Mouse (Mus musculus): Measurements from ENCODE around the gene Hmgn2. TPM values are rescaled to one million over a fixed set of nuclear protein-coding genes. Genes with fewer than 3 reads are reported as not detected.

Hmgn2 gene
- polyA plus RNA-seq, 1 experiment: 108 TPM

DNA sequence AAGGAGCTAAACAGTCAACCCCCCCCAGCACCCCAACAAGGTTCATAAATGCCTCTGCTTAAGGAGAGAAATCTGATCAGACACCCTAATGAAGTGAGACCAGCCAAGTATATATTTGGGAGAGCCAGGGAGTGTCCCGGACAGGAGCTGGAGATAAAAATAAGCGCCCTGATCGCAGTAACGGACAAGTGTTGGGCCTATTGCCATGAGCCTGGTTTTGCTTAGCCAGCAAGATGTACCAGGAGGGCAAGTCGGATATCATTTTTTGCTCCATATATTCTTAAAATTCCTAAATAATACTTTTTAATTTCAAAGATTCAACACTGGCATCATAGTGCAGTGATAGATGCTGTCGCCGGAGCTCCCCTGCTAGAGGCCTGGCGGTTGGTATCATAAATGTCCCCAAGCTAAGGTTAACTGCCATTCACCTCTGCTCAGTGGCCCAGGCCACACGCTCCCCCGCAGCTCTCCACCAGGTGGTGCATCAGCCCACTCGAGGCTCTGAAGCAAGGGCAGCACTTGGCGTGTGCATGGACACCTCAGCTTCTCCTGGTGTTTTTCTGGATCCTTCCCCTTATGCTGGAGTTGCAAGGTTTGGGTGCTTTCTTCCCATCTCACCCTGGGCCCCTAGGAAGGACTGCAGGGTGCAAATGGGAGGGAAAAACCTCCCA lies 44.5 kb upstream of the Hmgn2 start:
- Histone ChIP-seq H3K36me3 (ENCODE audit: control insufficient read depth, insufficient read depth) (no peaks in the 10 kb centered on the region), H3K4me2 (ENCODE audit: low read depth) (peak overlapping the region; percentile 51), H3ac (ENCODE audit: control insufficient read depth, insufficient read length) (no peak overlapping the region), H3K79me2 (ENCODE audit: control insufficient read depth, insufficient read depth) (no peaks in the 10 kb centered on the region), H3K27me3 (ENCODE audit: control insufficient read depth, insufficient read depth, insufficient read length) (peaks cover 36% of the 10 kb centered on the region), H3K4me3 (no peak overlapping the region)
- TF ChIP-seq POLR2AphosphoS2 (IDR thresholded peaks at IDR 0.05; ENCODE audit: insufficient read length, low read depth): no peak
- no peak for TF ChIP-seq MYOG (IDR thresholded peaks at IDR 0.05; ENCODE audit: control insufficient read depth in 1 of 3, insufficient read depth in 1 of 3, insufficient read length in 2 of 3, low read depth in 2 of 3)
- TF ChIP-seq CEBPB (IDR thresholded peaks at IDR 0.05; ENCODE audit: insufficient read depth, poor library complexity, severe bottlenecking): no peak
- TF ChIP-seq MYOD1 (IDR thresholded peaks at IDR 0.05; ENCODE audit: control insufficient read depth in 1 of 3, insufficient read length in 2 of 3, low read depth in 2 of 3): peak in 1 of 3 experiments; percentile 4
- no peak for TF ChIP-seq REST (IDR thresholded peaks at IDR 0.05; ENCODE audit: insufficient read depth, insufficient read length)

DNA sequence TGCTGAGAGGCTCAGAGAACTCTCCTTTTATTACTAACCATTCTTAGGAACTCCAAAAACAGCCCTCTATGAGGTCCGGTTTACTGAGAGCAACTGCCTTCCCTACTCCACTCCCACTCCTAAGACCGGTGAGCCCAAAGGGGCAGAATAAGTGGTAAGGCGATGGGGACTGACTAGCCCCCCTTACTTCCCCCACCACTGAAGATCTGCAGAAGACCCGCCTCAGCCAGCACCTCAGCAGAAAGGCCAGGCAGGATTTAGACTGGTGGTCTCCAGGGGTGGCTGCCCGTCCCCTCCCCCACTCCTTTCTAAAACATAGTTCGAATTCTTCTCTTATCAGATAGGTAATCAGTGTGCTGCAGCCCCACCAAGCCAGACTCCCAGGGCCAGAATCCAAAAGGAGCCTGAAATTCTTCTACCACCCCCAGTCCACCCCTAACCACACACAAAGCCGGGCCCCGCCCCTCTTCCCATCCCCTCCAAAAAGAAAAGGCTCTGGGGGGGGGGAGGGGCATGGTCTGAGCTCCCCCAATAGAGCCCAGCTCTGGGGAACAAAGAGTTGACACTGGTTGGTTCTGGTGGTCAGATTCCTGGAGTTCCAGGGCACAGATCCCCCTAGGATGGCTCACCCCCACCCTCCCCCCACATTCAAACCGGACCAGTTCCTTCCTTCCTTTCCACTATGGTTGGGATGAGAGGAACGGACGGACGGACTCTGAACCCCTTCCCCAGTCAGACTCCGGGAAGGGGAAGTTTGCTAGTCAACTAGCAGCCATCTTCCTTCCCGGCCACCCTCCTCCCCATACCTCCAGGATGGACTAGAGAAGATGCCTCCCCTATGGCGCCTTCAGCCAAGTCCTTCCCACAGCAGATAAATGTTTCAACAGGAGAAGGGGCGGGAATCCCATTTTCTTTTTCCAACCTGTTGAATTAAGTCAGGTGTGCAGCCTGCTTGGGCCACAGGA lies 43.3 kb upstream of the Hmgn2 start:
- H3K36me3 ChIP-seq (ENCODE audit: control insufficient read depth, insufficient read depth): no peaks in the 10 kb centered on the region
- no peak overlapping the region for H3K4me3 ChIP-seq
- H3K27me3 ChIP-seq (ENCODE audit: control insufficient read depth, insufficient read depth, insufficient read length): peaks cover 29% of the 10 kb centered on the region
- H3ac ChIP-seq (ENCODE audit: control insufficient read depth, insufficient read length): no peak overlapping the region
- no peaks in the 10 kb centered on the region for H3K79me2 ChIP-seq (ENCODE audit: control insufficient read depth, insufficient read depth)
- TF ChIP-seq POLR2AphosphoS2 (IDR thresholded peaks at IDR 0.05; ENCODE audit: insufficient read length, low read depth) (no peak), TCF12 (IDR thresholded peaks at IDR 0.05; ENCODE audit: insufficient read depth, poor library complexity, severe bottlenecking) (no peak), CEBPB (IDR thresholded peaks at IDR 0.05; ENCODE audit: insufficient read depth, poor library complexity, severe bottlenecking) (no peak), MYOG (IDR thresholded peaks at IDR 0.05; ENCODE audit: control insufficient read depth in 1 of 3, insufficient read depth in 1 of 3, insufficient read length in 2 of 3, low read depth in 2 of 3) (no peak), REST (IDR thresholded peaks at IDR 0.05; ENCODE audit: insufficient read depth, insufficient read length) (no peak), MAX (IDR thresholded peaks at IDR 0.05; ENCODE audit: low read depth) (no peak), USF1 (IDR thresholded peaks at IDR 0.05; ENCODE audit: low read depth) (no peak), TCF3 (IDR thresholded peaks at IDR 0.05; ENCODE audit: insufficient read length, low read depth) (no peak), POLR2A (IDR thresholded peaks at IDR 0.05; ENCODE audit: insufficient read length, low read depth) (no peak), SRF (IDR thresholded peaks at IDR 0.05; ENCODE audit: control insufficient read depth, insufficient read length, low read depth) (no peak), MYOD1 (IDR thresholded peaks at IDR 0.05; ENCODE audit: control insufficient read depth in 1 of 3, insufficient read length in 2 of 3, low read depth in 2 of 3) (no peak), E2F4 (IDR thresholded peaks at IDR 0.05; ENCODE audit: insufficient read depth) (no peak)
- peak overlapping the region; percentile 51 for H3K4me2 ChIP-seq (ENCODE audit: low read depth)

DNA sequence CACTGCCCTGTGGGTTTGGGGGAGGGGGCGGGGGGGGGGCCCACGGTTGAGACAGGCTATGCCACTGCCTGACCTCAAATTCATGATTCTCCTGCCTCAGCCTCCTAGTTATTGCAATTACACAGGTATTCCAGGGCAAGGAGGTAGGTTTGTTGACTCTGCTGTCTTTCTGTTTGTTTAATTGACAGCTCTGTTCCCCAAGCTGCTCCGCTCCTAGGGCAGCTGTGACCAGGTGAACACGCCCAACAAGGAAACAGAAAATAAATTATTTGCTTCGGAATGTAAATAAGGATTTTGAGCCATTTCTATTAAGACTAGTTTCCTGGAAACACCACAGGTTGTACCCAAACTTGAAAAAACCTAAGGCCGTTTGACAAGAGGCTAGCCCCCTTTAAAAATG lies 41.3 kb upstream of the Hmgn2 start:
- Histone ChIP-seq H3ac (ENCODE audit: control insufficient read depth, insufficient read length) (no peak overlapping the region), H3K4me3 (no peak overlapping the region), H3K36me3 (ENCODE audit: control insufficient read depth, insufficient read depth) (no peaks in the 10 kb centered on the region), H3K27me3 (ENCODE audit: control insufficient read depth, insufficient read depth, insufficient read length) (peaks cover 35% of the 10 kb centered on the region), H3K4me2 (ENCODE audit: low read depth) (no peak overlapping the region), H3K79me2 (ENCODE audit: control insufficient read depth, insufficient read depth) (no peaks in the 10 kb centered on the region)
- TF ChIP-seq REST (IDR thresholded peaks at IDR 0.05; ENCODE audit: insufficient read depth, insufficient read length): no peak
- TF ChIP-seq E2F4 (IDR thresholded peaks at IDR 0.05; ENCODE audit: insufficient read depth): no peak
- TF ChIP-seq POLR2A (IDR thresholded peaks at IDR 0.05; ENCODE audit: insufficient read length, low read depth): no peak
- TF ChIP-seq MYOG (IDR thresholded peaks at IDR 0.05; ENCODE audit: control insufficient read depth in 1 of 3, insufficient read depth in 1 of 3, insufficient read length in 2 of 3, low read depth in 2 of 3): no peak
- TF ChIP-seq TCF12 (IDR thresholded peaks at IDR 0.05; ENCODE audit: insufficient read depth, poor library complexity, severe bottlenecking): no peak
- TF ChIP-seq CEBPB (IDR thresholded peaks at IDR 0.05; ENCODE audit: insufficient read depth, poor library complexity, severe bottlenecking): no peak
- no peak for TF ChIP-seq MYOD1 (IDR thresholded peaks at IDR 0.05; ENCODE audit: control insufficient read depth in 1 of 3, insufficient read length in 2 of 3, low read depth in 2 of 3)
- TF ChIP-seq USF1 (IDR thresholded peaks at IDR 0.05; ENCODE audit: low read depth): no peak
- no peak for TF ChIP-seq POLR2AphosphoS2 (IDR thresholded peaks at IDR 0.05; ENCODE audit: insufficient read length, low read depth)

DNA sequence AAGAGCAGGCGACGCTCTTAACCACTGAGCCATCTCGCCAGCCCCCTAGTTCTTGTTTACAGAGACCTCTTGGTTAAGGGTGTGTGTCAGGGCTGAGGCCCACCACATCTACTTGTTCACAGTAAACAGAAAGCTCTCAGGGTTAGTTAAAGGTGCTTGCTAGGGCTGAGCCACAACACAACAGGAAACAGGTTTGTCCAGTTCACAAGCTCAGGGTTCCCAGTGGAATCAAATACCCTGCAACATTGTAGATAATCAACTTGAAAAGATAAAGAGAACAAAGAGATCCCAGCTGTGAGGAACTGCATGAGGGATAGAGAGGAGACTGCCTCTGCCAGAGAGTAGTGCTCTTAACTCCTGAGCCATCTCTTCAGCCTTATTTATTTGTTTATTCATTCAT lies 38.4 kb upstream of the Hmgn2 start:
- Histone ChIP-seq H3K4me3 (no peak overlapping the region), H3ac (ENCODE audit: control insufficient read depth, insufficient read length) (no peak overlapping the region), H3K79me2 (ENCODE audit: control insufficient read depth, insufficient read depth) (no peaks in the 10 kb centered on the region), H3K4me2 (ENCODE audit: low read depth) (no peak overlapping the region), H3K36me3 (ENCODE audit: control insufficient read depth, insufficient read depth) (no peaks in the 10 kb centered on the region), H3K27me3 (ENCODE audit: control insufficient read depth, insufficient read depth, insufficient read length) (peaks cover 45% of the 10 kb centered on the region)
- TF ChIP-seq E2F4 (IDR thresholded peaks at IDR 0.05; ENCODE audit: insufficient read depth): no peak
- no peak for TF ChIP-seq USF1 (IDR thresholded peaks at IDR 0.05; ENCODE audit: low read depth)
- no peak for TF ChIP-seq REST (IDR thresholded peaks at IDR 0.05; ENCODE audit: insufficient read depth, insufficient read length)
